Mouse (Mus musculus): ENCODE measurements around the gene Mettl13. TPM values are rescaled to one million over a fixed set of nuclear protein-coding genes. Genes with fewer than 3 reads are reported as not detected.

Mettl13 gene
- polyA plus RNA-seq, 1 experiment from 2014 or later, result 9.1 TPM

GRCm38 (mm10) chr1:162505649-162506048, 42.7 kb downstream of the Mettl13 start:
- Histone ChIP-seq H3K4me1 (replicated peaks; ENCODE audit: control insufficient read depth, insufficient read depth) (no peaks in the 10 kb centered on the region), H3K9ac (ENCODE audit: low read length) (no peak overlapping the region), H3K27ac (replicated peaks) (no peak overlapping the region), H3K4me2 (replicated peaks; ENCODE audit: low read depth) (no peak overlapping the region), H3K27me3 (ENCODE audit: control insufficient read depth, insufficient read depth, low read length) (no peaks in the 10 kb centered on the region), H3K36me3 (ENCODE audit: control insufficient read depth, insufficient read depth, low read length) (no peaks in the 10 kb centered on the region), H3K9me3 (ENCODE audit: control insufficient read depth, low read length) (no peaks in the 10 kb centered on the region), H3K4me3 (ENCODE audit: low read depth, low read length) (no peak overlapping the region)
- DNase-seq (ENCODE audit: low spot score), result no peak
- TF ChIP-seq CTCF (IDR thresholded peaks at IDR 0.05; ENCODE audit: low read depth) (no peak), EP300 (optimal IDR thresholded peaks at IDR 0.05) (no peak)
- 79% methylated on average over 6 of the region's 6 CpGs for WGBS
- ATAC-seq (ENCODE audit: low FRiP score, low TSS enrichment), result no peak

Other genes with a start within 250 kb of the Mettl13 start
- gene Dnm3, start 70.5 kb downstream of the Mettl13 start, polyA plus RNA-seq (2015; fragmentation: Nextera tagmentation; extraction: Ambion mirVana), result 2.1 and 2.6 TPM in 2 replicates
- 32.9 and 33.1 TPM in 2 replicates for gene Vamp4, start 22.0 kb upstream of the Mettl13 start, polyA plus RNA-seq (2015; fragmentation: Nextera tagmentation; extraction: Ambion mirVana)
- gene Myoc, start 90.6 kb upstream of the Mettl13 start, polyA plus RNA-seq (2015; fragmentation: Nextera tagmentation; extraction: Ambion mirVana), result not detected in 2 replicates
- gene Myocos, start 109.7 kb upstream of the Mettl13 start, polyA plus RNA-seq (2015; fragmentation: Nextera tagmentation; extraction: Ambion mirVana), result not detected in 2 replicates
- gene Prrc2c, start 192.0 kb upstream of the Mettl13 start, polyA plus RNA-seq (2015; fragmentation: Nextera tagmentation; extraction: Ambion mirVana), result 58.3 and 66.3 TPM in 2 replicates